Mouse (Mus musculus): ENCODE data around the gene Slc4a1ap.
"Not testable (repeated sequence)": the region's sequence is repeated elsewhere in the genome, so short reads cannot be mapped to it uniquely, and the experiment has no call there.

Gene Slc4a1ap

DNA sequence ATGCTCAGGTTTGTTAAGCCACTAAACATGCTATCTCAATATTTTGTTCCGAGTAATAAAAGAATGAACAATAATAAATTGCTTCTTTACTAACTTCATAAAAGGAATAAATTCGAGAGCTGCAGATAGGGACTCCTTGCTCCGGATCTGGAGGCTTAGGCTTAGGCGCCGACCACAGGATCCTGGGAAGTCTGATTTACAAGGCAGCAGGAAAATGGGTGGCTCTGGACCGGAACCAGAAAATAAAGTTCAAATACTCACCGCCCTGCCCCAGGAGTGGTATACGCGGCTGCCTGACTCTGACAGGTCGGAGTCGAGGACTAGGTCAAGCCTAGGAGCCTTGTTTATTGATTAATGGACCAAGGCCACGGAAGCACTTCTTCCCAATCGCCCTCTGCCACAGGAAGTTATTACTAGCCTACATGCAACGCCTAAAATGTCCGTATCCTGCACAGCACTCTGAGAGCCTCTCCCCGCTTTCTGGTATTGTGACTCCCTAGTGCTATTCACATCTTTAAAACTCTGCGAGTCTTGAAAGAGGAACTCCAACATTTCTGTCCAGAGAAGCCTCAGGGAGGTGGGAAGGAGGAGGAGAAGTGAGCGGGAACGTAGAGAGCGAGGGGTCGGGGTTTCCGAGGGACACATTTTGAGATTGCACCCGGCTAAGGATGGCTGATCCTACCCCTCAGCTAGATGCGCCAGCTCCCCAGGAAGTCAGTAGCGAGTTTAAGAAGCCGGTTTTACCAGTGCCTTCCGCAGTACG is at the start of gene Slc4a1ap:
Gene Slc4a1ap, plus strand, starts transcription at position 642 of the 763 bp plus-strand sequence.
- DNase-seq = peak; percentile 85 to 89

GRCm38 (mm10) chr5:31480536-31480935 is 46.3 kb upstream of the Slc4a1ap start:
- no peak for DNase-seq

- no peak for DNase-seq
These were observed 41.4 kb upstream of the Slc4a1ap start, which contains the start of gene 4930548H24Rik for GRCm38 (mm10) chr5:31485440-31485839. Gene 4930548H24Rik (plus strand): TSS chr5:31485740.

DNA sequence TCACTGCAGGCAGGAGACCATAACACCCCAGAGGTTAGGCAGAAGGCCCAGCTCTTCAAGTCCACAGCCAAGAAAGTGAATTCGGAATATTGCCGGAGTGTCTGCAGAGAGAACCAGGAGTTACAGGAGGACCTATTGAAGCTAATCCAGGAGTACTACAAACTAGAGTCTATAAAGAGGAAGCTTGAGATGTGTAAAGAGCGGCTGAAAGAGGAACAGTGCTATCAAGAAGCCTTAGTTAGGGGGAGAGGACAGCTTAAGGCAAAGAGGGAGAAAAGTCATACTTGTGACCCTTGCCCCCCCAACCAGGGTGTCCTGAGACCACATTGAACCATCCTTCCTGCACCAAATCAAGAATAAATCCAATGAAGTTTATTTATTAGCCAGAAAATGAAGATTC is 38.9 kb upstream of the Slc4a1ap start:
- no peak for DNase-seq

DNA sequence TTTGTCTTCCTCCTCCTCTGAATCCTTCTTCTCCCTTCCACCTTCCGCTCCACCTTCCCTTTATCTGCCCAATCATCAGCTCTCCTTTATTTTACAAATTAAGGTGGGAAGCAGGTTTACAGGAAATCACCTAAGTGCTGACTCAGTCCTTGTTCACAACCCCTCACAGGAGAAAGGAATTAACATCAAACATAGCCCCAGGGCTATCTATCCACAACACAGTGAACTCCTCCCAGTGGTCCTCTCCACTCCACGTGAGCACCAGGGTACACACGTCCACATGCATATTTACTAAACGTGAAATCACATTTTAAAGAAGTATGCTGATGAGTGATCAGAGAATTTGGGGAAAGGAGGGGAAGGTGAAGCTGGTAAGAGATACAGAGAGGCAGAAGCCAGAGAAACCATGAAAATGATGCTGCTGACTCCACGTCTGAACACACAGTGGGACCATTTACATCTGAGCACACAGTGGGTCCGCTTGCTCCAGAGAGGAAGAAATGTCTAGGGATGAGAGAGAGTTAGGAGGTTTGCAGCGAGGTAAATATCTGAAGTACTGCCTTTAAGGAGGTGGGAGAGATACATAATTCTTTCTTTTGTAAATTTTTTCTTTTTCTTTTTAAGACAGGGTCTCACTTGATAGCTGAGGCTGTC is 37.6 kb upstream of the Slc4a1ap start:
- DNase-seq = no peak

DNA sequence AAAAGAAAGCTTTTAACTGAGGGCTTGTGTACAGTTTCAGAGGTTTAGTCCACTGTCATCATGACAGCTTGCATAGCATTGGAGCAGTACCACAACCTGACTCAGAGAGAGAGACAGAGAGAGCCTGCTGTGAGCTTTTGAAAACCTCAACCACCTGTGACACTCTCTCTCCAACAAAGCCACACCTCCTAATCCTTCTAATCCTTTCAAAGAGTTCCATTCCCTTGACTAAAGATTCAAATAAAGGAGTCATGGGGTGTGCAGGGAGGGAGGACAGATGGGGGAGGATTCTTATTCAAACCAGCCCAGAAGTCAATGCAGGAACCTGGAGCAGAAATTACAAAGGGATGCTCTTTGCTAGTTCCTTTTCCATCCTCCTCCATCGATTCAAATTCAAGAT is 34.8 kb upstream of the Slc4a1ap start:
- DNase-seq = no peak

GRCm38 (mm10) chr5:31494513-31495297 is 32.1 kb upstream of the Slc4a1ap start, which contains the start of gene Gpn1:
Gene Gpn1 (plus strand): TSS chr5:31494741.
- DNase-seq = peak; percentile 91 to 94

GRCm38 (mm10) chr5:31504843-31505242 is 22.0 kb upstream of the Slc4a1ap start:
- DNase-seq = no peak

- DNase-seq = no peak
These were observed 14.3 kb upstream of the Slc4a1ap start for GRCm38 (mm10) chr5:31512481-31512880.

DNA sequence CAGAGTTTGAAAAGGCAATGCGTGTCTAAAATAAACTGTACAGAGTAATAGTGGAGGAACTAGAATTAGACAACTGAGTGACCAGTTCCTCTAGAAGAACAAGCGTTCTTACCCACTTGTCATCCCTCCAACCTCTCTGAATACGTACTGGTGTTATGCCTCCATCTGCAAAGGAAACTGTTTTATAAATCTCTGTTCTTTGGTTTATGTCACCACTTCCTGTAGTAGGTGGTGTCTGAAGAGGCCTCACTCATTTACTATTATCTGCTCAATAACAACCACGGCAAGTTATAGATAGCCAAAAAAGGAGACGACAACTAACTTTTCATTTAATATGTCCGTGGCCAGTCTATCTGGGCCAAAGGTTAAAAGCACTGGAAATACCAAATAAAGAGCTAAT is 6.2 kb upstream of the Slc4a1ap start:
- DNase-seq = no peak

- DNase-seq = no peak
These were observed 404 bp downstream of the Slc4a1ap start for GRCm38 (mm10) chr5:31527117-31527680.

DNA sequence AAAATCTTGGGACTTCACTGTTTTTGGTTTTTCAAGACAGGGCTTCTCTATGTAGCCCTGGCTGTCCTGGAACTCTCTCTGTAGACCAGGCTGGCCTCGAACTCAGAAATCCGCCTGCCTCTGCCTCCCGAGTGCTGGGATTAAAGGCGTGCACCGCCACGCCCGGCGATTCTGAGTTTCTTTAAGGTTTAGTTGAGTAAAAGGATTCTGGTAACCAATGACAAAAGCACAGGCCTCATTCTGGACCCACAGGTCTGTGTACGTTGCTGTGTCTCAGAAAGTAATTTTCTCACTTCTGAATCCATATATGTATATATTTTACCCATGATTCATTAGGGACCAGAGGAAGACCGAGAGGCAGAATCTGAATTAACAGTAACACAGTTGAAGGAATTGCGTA is 912 bp downstream of the Slc4a1ap start, which contains the start of gene Supt7l:
Gene Supt7l, minus strand, starts transcription at position 101 of the 400 bp plus-strand sequence.
- not testable (repeated sequence) for DNase-seq

DNA sequence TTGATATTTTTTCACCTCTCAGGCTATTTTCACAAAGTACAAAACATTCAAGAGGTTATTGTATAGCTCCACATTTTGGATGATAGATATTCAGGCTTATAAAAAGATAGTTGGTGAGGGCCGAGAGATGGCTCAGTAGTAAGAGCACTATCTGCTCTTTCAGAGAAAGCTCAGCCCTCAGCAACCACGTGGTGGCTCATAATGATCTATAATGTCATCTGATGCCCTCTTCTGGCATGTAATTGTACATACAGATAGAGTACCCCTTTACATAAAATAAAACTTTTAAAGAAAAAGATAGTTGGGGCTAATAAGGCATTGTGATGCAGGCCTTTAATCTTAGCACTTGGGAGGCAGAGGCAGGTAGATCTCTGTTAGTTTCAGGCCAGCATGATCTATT is 1.8 kb downstream of the Slc4a1ap start:
- no peak for DNase-seq

- DNase-seq = no peak
These were observed 8.4 kb downstream of the Slc4a1ap start for GRCm38 (mm10) chr5:31535228-31535627.

DNA sequence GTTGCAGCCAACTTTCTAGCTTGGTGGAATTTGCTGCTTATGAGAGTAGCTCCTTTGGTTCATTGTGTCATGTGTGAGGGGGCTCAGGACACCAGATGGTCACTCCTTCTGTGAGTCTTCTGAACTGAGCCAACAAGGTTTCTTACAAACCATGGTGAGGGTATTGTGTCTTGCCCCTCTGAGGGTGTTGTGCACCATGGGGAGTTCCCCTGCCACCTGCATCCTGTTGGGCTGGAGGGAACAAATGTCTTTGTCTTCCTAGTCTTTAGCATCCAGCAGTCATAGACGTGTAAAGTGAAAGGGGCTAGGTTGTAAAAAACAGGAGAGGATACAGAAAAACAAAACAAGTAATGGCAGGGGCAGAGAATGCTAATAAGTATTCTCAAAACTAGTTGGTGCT is 32.6 kb downstream of the Slc4a1ap start:
- DNase-seq = no peak

DNA sequence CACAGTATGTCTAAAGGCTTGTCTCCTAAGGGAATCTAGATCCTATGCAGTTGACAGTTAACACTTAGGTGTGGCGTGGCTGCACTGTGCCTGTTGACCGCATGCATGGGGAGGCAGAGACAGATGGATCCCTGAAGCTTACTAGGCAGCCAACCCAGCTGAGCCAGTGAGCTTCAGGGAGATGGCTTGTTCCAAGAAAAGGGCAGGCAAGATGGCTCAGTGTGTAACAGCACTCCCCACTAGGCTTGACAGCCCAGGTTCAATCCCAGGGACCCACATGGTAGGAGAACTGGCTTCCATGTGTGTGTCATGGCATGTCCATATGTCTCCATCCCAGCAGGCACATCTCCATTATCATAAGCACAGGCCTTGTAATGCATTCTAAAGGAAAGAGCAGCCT is 33.6 kb downstream of the Slc4a1ap start:
- DNase-seq = no peak

DNA sequence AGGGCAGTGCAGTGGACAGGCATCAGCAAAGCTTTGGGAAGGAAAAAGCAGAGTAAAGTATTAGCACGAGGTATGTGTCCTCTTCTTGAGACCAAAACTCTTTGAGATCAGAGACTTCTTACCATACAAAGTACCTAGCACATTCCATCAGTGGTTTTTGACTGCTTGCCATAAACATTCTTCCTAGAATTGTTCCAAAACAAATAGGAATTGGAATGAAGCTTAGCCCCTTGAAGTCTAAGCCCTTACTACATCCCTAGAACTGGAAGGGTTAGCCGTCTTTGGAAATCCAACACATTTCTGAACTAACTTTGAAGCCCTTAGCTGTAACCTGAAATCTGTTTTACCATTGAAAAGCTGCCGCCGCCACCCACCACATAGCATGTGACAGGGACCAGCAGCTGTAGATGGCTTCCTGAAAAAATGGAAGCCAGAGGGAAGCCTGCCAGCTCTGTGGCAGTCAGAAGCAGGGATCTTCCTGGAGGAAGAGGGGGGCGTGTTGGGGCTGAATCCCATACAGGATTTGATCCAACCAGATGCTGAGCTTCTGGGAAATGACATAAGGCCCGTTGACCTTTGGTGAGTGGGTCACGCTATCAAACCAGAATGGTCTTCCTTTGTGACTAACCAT is 35.4 kb downstream of the Slc4a1ap start:
- DNase-seq = peak; percentile 59 to 77

GRCm38 (mm10) chr5:31563496-31563895 is 36.7 kb downstream of the Slc4a1ap start:
- peak; percentile 82 to 87 for DNase-seq

GRCm38 (mm10) chr5:31563905-31564304 is 37.1 kb downstream of the Slc4a1ap start:
- no peak for DNase-seq

- peak in 1 of 2 experiments; percentile 49 for DNase-seq
These were observed 38.2 kb downstream of the Slc4a1ap start for GRCm38 (mm10) chr5:31564976-31565375.

DNA sequence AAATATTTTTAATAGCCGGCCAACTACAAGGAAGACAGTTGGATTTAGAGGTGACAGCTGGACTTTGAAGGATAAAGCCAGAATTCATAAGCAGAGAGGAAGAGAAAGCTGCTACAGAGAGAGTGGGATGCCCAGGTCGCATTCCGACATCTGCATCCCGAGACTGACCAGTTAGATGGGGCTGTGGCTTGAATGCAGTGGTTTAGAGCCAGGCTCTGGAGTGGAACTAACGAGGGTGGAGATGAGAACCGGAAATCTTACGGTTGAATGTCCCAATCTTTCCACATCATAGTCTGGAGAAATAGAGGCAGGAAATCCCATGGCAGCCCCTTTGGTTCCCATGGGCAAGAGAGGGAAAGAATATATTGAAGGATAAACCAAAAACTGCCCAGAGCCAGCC is 39.2 kb downstream of the Slc4a1ap start:
- DNase-seq = no peak

DNA sequence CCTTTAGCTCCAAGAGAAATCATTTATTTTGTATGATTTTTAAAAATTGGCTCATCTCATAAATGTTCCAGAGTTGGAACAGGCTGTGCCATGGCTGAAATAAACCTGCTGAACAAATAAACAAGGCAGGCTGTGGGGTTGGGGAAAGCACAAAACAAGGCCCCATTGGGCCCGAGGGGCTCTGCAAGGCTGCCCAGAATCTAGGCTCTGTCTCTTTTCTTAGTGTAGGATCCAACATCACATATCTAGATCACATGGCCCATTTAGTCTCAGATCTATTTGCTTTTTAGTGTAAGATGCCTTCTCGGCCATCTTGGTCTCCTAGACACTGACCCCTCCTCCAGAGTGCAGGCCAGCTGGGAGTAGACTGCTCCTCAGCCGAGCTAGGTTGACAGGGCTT is 39.7 kb downstream of the Slc4a1ap start:
- no peak for DNase-seq
